Mouse (Mus musculus): Measurements from ENCODE around the gene Gtf3c5.

DNA sequence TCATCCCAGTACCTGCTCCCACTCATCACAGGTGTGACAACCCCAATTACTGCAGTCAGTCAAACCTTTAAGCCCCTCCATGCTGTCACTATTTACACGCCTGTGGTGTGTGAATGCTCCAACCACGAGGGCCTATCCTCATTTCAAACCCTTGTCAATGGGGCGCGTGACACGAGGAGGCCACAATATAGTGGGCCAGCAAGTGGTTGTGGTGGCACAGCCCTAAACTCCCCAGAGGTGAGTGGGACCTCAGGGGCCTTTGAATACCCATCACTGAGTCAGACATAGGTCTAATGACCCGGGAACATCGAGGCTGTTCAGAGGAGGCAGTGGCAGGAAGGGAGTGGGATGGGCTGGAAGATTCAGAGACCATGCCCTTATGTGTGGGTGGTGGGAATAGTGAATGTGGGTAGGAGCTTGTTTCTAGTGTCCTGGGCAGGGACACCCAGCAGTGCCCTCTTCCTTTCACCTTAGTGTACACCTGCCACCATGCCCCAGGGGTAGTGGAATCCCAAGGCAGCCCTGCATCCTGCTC lies 49.6 kb downstream of the Gtf3c5 start:
- TF ChIP-seq CTCF (IDR thresholded peaks at IDR 0.05; ENCODE audit: low read depth) (no peak), EP300 (IDR thresholded peaks at IDR 0.05; ENCODE audit: low read depth) (no peak)

Measured in heart, postnatal 0 days (tissue).